Mouse (Mus musculus): ENCODE measurements around the gene Arhgef26.

Arhgef26 gene

DNA sequence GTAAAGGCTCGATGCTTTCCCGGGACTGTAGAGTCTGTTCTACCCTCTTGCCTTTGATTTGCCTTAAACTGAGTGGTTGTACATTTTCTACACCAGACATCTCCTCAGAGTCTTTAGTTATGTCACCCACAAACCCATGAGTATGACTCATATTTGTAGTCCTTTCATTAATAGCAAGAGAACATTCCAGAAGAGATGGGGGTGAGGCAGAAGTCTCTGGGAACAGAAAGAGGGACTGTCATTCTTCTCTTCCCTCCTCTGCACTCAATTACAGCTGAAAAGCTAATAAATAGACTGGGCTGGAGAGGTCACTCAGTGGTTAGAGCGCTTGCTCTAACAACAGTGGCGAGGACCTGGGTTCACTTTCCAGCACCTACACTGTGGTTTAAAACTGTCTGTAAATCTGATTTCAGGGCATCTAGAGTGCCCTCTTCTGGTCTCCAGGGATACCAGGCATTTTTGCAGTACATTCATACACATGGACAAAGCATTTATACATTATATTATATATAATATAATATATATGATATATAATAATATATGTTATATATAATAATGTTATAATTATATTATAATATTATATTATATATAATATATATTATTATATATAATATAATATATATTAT, 111.8 kb downstream of the Arhgef26 start:
- no peak for DNase-seq (ENCODE audit: low spot score)

- DNase-seq (ENCODE audit: low spot score) = no peak
Observed at GRCm38 (mm10) chr3:62452961-62453360, 114.8 kb downstream of the Arhgef26 start.

DNA sequence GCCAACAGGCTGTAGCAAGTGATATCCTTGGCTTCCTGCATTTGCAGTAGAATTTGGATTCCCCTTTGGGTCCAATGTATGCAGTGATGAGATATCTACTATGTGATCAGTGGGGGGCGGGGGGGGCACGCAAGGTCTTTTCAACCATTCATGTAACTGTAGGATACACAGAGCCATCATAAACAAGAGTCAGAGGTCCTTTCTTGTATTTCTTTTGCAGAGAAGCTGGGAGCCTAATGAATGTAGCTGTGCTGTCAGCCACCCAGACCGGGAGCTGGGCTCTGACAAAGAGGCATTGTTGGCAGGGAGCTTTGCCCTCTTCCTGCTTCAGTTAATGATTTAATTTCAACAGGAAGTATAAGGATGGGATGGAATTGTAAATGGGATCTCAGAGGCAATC, 116.0 kb downstream of the Arhgef26 start:
- no peak for DNase-seq (ENCODE audit: low spot score)

DNA sequence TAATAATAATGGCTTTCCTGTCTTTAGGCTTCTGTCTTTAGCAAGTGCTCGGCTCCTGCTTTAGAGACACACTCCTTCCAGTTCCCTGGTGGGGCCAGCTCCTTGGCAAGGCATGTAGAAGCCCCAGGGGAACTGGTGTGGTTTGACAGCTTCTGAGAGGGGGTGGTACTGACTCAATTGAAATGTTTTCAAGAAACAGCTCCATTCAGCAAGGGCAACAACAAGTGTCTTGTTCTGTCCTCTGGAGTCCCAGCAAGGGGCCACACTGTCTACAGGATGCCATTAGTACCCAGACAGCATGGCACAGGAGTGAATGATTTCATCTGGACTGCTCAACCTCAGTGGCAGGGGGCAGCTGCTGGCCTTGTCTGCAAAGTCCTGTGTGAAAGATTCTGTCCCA, 117.7 kb downstream of the Arhgef26 start:
- DNase-seq (ENCODE audit: low spot score) = no peak

GRCm38 (mm10) chr3:62458284-62459013, 120.3 kb downstream of the Arhgef26 start:
- DNase-seq (ENCODE audit: low spot score) = peak; percentile 10

DNA sequence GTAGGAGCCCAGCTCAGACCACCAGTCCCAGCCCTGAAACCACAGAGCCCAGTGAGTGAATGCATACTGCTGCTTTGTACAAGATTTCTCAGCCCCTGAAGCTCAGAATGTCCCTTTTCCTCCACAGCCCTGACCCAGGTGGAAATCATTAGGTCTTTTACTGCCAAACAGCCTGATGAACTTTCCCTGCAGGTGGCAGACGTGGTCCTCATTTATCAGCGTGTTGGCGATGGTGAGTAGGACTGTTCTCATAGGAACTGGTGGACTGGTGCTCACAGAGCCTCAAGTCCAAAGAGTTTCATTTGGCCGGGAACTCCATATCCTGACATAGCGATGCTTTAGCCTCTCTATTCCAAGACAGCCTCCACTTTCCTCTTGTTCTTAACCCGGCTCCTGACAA, 121.3 kb downstream of the Arhgef26 start:
- no peak for DNase-seq (ENCODE audit: low spot score)

- DNase-seq (ENCODE audit: low spot score) = peak; percentile 3
Observed at GRCm38 (mm10) chr3:62464276-62464675, 126.1 kb downstream of the Arhgef26 start.

GRCm38 (mm10) chr3:62470179-62470578, 132.0 kb downstream of the Arhgef26 start:
- no peak for DNase-seq (ENCODE audit: low spot score)

DNA sequence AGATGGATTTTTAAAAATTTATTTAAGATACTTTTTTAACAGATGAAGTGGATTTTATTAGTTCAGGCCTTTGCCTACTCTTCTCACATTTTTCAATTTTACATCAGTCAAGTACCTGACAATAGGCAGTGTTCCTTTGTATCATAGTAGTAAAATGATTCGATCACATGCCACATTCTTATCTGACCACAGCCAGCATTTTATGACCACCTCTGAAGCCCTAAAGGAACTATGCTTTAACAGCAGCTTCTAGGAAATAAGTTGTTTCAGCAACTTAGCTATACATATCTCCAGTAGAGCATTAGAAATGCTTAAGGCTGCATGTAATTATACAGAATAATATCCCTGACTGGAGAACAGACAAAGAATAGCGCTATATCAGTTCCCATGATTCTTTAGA, 146.2 kb downstream of the Arhgef26 start:
- DNase-seq (ENCODE audit: low spot score) = no peak

- DNase-seq (ENCODE audit: low spot score) = no peak
Observed at GRCm38 (mm10) chr3:62492568-62492967, 154.4 kb downstream of the Arhgef26 start.

GRCm38 (mm10) chr3:62499327-62499726, 161.2 kb downstream of the Arhgef26 start:
- no peak for DNase-seq (ENCODE audit: low spot score)

- DNase-seq (ENCODE audit: low spot score) = no peak
Observed at GRCm38 (mm10) chr3:62505166-62505900, 167.2 kb downstream of the Arhgef26 start.

DNA sequence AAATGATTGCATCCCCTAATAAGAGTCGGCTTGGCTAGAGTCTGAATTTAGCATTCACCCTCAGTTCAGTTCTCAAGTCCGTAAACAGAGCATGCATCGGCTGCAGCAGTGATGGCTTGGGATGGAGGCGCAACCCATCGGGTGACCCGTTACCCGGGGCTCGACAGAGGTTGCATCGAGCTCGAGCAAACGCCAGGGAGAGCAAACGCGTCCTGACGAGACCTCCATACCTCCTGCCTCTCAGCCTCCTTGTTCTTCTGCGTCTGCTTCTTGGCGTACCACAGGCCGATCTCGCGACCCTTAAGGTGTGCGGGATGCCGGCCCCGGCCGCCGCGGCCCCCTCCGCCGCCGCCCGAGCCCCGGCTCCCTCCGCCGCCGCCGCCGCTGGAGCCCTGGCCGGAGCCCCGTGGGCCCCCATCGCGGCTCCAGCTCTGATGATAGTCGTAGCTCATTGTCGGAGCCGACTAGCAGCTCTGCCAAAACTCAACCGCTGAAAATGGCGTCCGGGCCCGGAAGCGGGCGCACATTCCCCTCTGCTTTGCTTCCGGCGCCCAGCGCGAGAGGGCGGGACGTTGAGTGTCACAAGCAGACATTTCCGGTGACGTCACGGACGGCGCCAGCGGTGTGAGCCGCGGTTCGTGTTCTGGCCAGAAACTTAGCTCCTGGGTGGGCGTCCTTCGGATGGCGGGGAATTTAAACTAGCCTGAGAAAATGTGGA, 168.5 kb downstream of the Arhgef26 start, which contains the start of gene Dhx36:
Gene Dhx36, minus strand, starts transcription at position 517 of the 718 bp plus-strand sequence.
- peak; percentile 87 for DNase-seq (ENCODE audit: low spot score)

DNA sequence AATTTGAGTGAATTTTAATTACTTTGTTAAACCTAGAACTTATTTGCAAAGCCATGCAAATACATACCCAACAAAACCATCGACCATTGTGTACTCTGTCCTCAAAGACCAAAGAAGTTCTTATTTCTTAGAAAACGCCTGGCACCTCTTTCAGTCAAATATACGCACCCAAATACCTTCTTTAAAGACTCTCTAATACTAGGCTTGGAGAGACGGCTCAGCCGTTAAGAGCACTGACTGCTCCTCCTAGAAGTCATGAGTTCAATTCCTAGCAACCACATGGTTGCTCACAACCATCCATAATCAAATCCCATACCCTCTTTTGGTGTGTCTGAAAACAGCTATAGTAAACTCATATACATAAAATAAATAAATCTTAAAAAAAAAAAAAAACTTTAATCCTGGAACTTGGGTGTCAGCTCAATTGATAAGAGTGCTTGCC, 169.1 kb downstream of the Arhgef26 start:
- no peak for DNase-seq (ENCODE audit: low spot score)
